Mouse (Mus musculus): ENCODE measurements around the gene Thbs2. TPM values are rescaled to one million over a fixed set of nuclear protein-coding genes. Genes with fewer than 3 reads are reported as not detected.

The Thbs2 gene
- total and polyA plus RNA-seq, 3 experiments = 0.03 TPM; not detected in 2

DNA sequence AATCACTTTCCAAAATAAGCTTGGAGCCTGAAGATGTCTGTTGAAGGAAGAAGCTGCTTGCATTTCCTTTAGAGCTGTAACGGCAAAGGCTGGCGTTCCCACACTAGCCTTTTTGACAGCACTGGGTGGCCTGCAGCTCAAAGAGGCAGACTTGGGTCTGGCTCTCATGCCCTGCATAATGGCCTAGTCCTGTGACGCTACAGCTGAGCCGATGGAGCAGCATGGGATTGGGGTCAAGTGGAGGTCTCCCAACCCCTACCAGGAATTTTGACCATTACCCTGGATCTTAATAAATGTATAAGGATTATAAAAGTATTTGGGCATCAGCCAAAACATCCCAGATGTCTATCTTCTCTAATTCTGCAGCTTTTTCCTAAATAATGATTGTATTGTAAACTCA, 75.0 kb downstream of the Thbs2 start:
- Histone ChIP-seq H3K4me2 (ENCODE audit: insufficient read depth, low read depth, poor library complexity, severe bottlenecking) (no peak overlapping the region), H3K27me3 (replicated peaks) (no peaks in the 10 kb centered on the region), H3K27ac (ENCODE audit: insufficient read depth, low read depth) (no peak overlapping the region), H3K36me3 (replicated peaks in 1 of 2; ENCODE audit: control insufficient read depth in 1 of 2, insufficient read depth in 1 of 2, low read length in 1 of 2) (no peaks in the 10 kb centered on the region), H3K4me3 (replicated peaks in 1 of 3; ENCODE audit: low read depth in 2 of 3, low read length in 2 of 3, poor library complexity in 1 of 3) (no peak overlapping the region), H3K9me3 (replicated peaks; ENCODE audit: low read length) (no peaks in the 10 kb centered on the region), H3K4me1 (ENCODE audit: control insufficient read depth in 1 of 2, insufficient read depth in 2 of 2) (no peaks in the 10 kb centered on the region), H3K79me2 (replicated peaks; ENCODE audit: control insufficient read depth, extremely low read depth, insufficient read depth, poor library complexity, severe bottlenecking) (no peaks in the 10 kb centered on the region), H3K9ac (ENCODE audit: insufficient read depth, low read depth) (no peak overlapping the region)
- DNase-seq (ENCODE audit: extremely low read depth) = no peak
- dilution Hi-C loops (cut with MboI; ENCODE audit: extremely low pct_ligation_motif_present, extremely low pct_unique_long_range_greater_than_20kb, low sequenced_read_pairs) (no loop called here), in situ Hi-C loops (cut with MboI; ENCODE audit: low pct_ligation_motif_present, low pct_unique_long_range_greater_than_20kb, low sequenced_read_pairs) (no loop called here)
- no peak for TF ChIP-seq NELFE (IDR thresholded peaks at IDR 0.05; ENCODE audit: low read depth, low read length)
- no peak for TF ChIP-seq MYC (IDR thresholded peaks at IDR 0.05; ENCODE audit: low read depth, low read length)
- no peak for TF ChIP-seq PAX5 (IDR thresholded peaks at IDR 0.05; ENCODE audit: low read length)
- TF ChIP-seq SIN3A (IDR thresholded peaks at IDR 0.05; ENCODE audit: low read length) = no peak
- TF ChIP-seq USF1 (IDR thresholded peaks at IDR 0.05; ENCODE audit: low read depth, low read length) = no peak

Other genes starting within 250 kb of the Thbs2 start
- gene Wdr27, start 248.9 kb upstream of the Thbs2 start, total RNA-seq (2012; rRNA removed) = 1.4 and 2.3 TPM in 2 replicates
- 1.7 and 1.9 TPM in 2 replicates for gene Wdr27, start 248.9 kb upstream of the Thbs2 start, total RNA-seq (2014; rRNA removed)
- 1.8 and 2.1 TPM in 2 replicates for gene Wdr27, start 248.9 kb upstream of the Thbs2 start, polyA plus RNA-seq (2012; ENCODE audit: insufficient read length, low read depth)
- gene 1600012H06Rik, start 248.9 kb upstream of the Thbs2 start, total RNA-seq (2012; rRNA removed) = 5.4 and 7.4 TPM in 2 replicates
- gene 1600012H06Rik, start 248.9 kb upstream of the Thbs2 start, total RNA-seq (2014; rRNA removed) = 10.5 and 10.6 TPM in 2 replicates
- 12.0 and 12.4 TPM in 2 replicates for gene 1600012H06Rik, start 248.9 kb upstream of the Thbs2 start, polyA plus RNA-seq (2012; ENCODE audit: insufficient read length, low read depth)